Mouse (Mus musculus): ENCODE measurements around the gene Rgp1. TPM values are rescaled to one million over a fixed set of nuclear protein-coding genes. Genes with fewer than 3 reads are reported as not detected.
A peak's percentile ranks its signal among the peaks of the same experiment; 100 is the strongest.

Rgp1 gene
- total and polyA plus RNA-seq, 3 experiments: 17.1 to 47.6 TPM; not detected in 1

GRCm38 (mm10) chr4:43631046-43631955 is 52.8 kb downstream of the Rgp1 start, which contains the start of gene Npr2:
TSS of gene Npr2 (plus strand) at chr4:43631935.
- Histone ChIP-seq H3K9ac (ENCODE audit: control insufficient read depth, low read depth, low read length, poor library complexity, severe bottlenecking) (peak within 1 kb of the TSS; percentile 60), H3K36me3 (ENCODE audit: control insufficient read depth in 1 of 2, insufficient read depth in 2 of 2, low read length in 2 of 2) (no peaks in the 10 kb centered on the region), H3K79me2 (ENCODE audit: control insufficient read depth, insufficient read depth, low read length, poor library complexity) (no peaks in the 10 kb centered on the region), H3K4me1 (ENCODE audit: control insufficient read depth in 1 of 2, insufficient read depth in 2 of 2, low read length in 2 of 2) (no peaks in the 10 kb centered on the region; a peak in 1 of 4 replicates), H3K4me3 (ENCODE audit: control insufficient read depth in 1 of 2, insufficient read depth in 1 of 2, low read depth in 2 of 2, low read length in 2 of 2) (peak within 1 kb of the TSS; percentile 57 to 65), H3K27ac (ENCODE audit: control insufficient read depth, low read depth, low read length) (no peak within 1 kb of the TSS), H3K27me3 (ENCODE audit: control insufficient read depth in 1 of 2, insufficient read depth in 2 of 2, low read length in 2 of 2) (peaks cover 4 to 6% of the 10 kb centered on the region in 2 experiments), H3K9me3 (replicated peaks; ENCODE audit: insufficient read depth, low read length) (no peaks in the 10 kb centered on the region)
- TF ChIP-seq POLR2A (IDR thresholded peaks at IDR 0.05; ENCODE audit: control insufficient read depth in 1 of 2, insufficient read depth in 1 of 2, low read depth in 1 of 2, low read length in 2 of 2, poor library complexity in 1 of 2): 0 out of 4 replicates have a peak, but pooled peaks of 1 of the 2 experiments have one; percentile 18
- no peak for TF ChIP-seq POLR2AphosphoS2 (IDR thresholded peaks at IDR 0.05; ENCODE audit: low read length)
- peak; percentile 34 for DNase-seq (ENCODE audit: low read depth, low spot score)

DNA sequence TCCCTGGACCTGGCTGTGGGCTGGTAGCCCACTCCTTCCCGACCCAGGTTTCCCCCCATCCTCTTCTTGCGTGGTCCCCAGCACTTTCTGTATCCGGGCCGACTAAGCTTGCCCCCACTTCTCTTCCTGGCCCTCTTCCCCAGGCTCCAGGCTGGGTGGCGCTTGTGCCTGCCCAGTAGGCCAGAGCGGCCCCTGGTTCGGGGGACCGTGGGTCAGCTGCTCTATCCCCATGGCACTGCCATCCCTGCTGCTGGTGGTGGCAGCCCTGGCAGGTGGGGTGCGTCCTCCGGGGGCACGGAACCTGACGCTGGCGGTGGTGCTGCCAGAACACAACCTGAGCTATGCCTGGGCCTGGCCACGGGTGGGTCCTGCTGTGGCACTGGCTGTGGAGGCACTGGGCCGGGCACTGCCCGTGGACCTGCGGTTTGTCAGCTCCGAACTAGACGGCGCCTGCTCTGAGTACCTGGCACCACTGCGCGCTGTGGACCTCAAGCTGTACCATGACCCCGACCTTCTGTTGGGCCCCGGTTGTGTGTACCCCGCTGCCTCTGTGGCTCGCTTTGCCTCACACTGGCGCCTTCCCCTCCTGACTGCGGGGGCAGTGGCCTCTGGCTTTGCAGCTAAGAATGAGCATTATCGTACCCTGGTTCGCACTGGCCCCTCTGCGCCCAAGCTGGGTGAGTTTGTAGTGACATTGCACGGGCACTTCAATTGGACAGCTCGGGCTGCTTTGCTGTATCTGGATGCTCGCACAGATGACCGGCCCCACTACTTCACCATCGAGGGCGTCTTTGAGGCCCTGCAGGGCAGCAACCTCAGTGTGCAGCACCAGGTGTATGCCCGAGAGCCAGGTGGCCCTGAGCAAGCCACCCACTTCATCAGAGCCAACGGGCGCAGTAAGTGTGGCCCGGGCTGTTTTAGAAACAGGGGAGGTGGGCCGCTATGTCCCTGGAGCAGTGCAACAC is 53.7 kb downstream of the Rgp1 start:
- H3K9ac ChIP-seq (ENCODE audit: control insufficient read depth, low read depth, low read length, poor library complexity, severe bottlenecking): peak overlapping the region; percentile 60
- H3K9me3 ChIP-seq (replicated peaks; ENCODE audit: insufficient read depth, low read length): no peaks in the 10 kb centered on the region
- no peak for DNase-seq (ENCODE audit: low read depth, low spot score)
- no peaks in the 10 kb centered on the region; a peak in 1 of 4 replicates for H3K4me1 ChIP-seq (ENCODE audit: control insufficient read depth in 1 of 2, insufficient read depth in 2 of 2, low read length in 2 of 2)
- H3K27ac ChIP-seq (ENCODE audit: control insufficient read depth, low read depth, low read length): no peak overlapping the region
- H3K27me3 ChIP-seq (ENCODE audit: control insufficient read depth in 1 of 2, insufficient read depth in 2 of 2, low read length in 2 of 2): peaks cover 4 to 6% of the 10 kb centered on the region in 2 experiments
- TF ChIP-seq POLR2AphosphoS5 (IDR thresholded peaks at IDR 0.05; ENCODE audit: borderline replicate concordance, low read depth, low read length) (no peak), JUND (IDR thresholded peaks at IDR 0.05; ENCODE audit: low read depth, low read length) (no peak), ETS1 (IDR thresholded peaks at IDR 0.05; ENCODE audit: low read depth, low read length) (no peak), GABPA (IDR thresholded peaks at IDR 0.05; ENCODE audit: low read depth, low read length) (no peak), ELF1 (IDR thresholded peaks at IDR 0.05; ENCODE audit: low read depth, low read length) (no peak), HCFC1 (IDR thresholded peaks at IDR 0.05; ENCODE audit: low read depth, low read length) (no peak), TBP (IDR thresholded peaks at IDR 0.05; ENCODE audit: low read depth, low read length) (no peak), POLR2AphosphoS2 (IDR thresholded peaks at IDR 0.05; ENCODE audit: low read length) (no peak), TAL1 (IDR thresholded peaks at IDR 0.05; ENCODE audit: low read length) (no peak), RAD21 (IDR thresholded peaks at IDR 0.05; ENCODE audit: low read depth, low read length) (no peak), MAX (IDR thresholded peaks at IDR 0.05; ENCODE audit: low read length) (no peak), CHD2 (IDR thresholded peaks at IDR 0.05; ENCODE audit: low read length) (no peak), MXI1 (IDR thresholded peaks at IDR 0.05; ENCODE audit: low read depth, low read length) (no peak), POLR2A (IDR thresholded peaks at IDR 0.05; ENCODE audit: control insufficient read depth in 1 of 2, insufficient read depth in 1 of 2, low read depth in 1 of 2, low read length in 2 of 2, poor library complexity in 1 of 2) (no peak), SIN3A (IDR thresholded peaks at IDR 0.05; ENCODE audit: low read length) (no peak), NRF1 (IDR thresholded peaks at IDR 0.05; ENCODE audit: insufficient read depth, low read depth, low read length, poor library complexity, severe bottlenecking) (no peak)
- no peaks in the 10 kb centered on the region for H3K36me3 ChIP-seq (ENCODE audit: control insufficient read depth in 1 of 2, insufficient read depth in 2 of 2, low read length in 2 of 2)
- peak overlapping the region in 1 of 2 experiments; percentile 57; a peak in 2 of 4 replicates for H3K4me3 ChIP-seq (ENCODE audit: control insufficient read depth in 1 of 2, insufficient read depth in 1 of 2, low read depth in 2 of 2, low read length in 2 of 2)
- H3K79me2 ChIP-seq (ENCODE audit: control insufficient read depth, insufficient read depth, low read length, poor library complexity): no peaks in the 10 kb centered on the region
